Mouse (Mus musculus): ENCODE results near the gene Pbx4. TPM values are rescaled to one million over a fixed set of nuclear protein-coding genes. Genes with fewer than 3 reads are reported as not detected.
A peak's percentile ranks its signal among the peaks of the same experiment; 100 is the strongest.

Pbx4 gene
- polyA plus RNA-seq, 2 experiments: 6.6 to 6.8 TPM

GRCm38 (mm10) chr8:69821971-69822385, 10.3 kb upstream of the Pbx4 start:
- H3K4me2 ChIP-seq (replicated peaks; ENCODE audit: low read depth, low read length, severe bottlenecking): peak overlapping the region; percentile 70
- ATAC-seq (ENCODE audit: low FRiP score, low read depth): peak; percentile 64

GRCm38 (mm10) chr8:69822386-69823191, 9.7 kb upstream of the Pbx4 start, which contains the start of gene Lpar2:
Gene Lpar2, plus strand, starts transcription at chr8:69822429.
- Histone ChIP-seq H3K4me2 (replicated peaks; ENCODE audit: low read depth, low read length, severe bottlenecking) (peak within 1 kb of the TSS; percentile 70), H3K4me1 (ENCODE audit: control insufficient read depth, insufficient read depth, low read length) (peaks cover 17% of the 10 kb centered on the region), H3K36me3 (ENCODE audit: control insufficient read depth, insufficient read depth, low read length) (peaks cover 21% of the 10 kb centered on the region), H3K9ac (ENCODE audit: low read depth, low read length, severe bottlenecking) (peak within 1 kb of the TSS; percentile 71), H3K9me3 (ENCODE audit: control insufficient read depth, low read length) (no peaks in the 10 kb centered on the region), H3K4me3 (replicated peaks; ENCODE audit: low read length) (peak within 1 kb of the TSS; percentile 51), H3K27me3 (ENCODE audit: control insufficient read depth, insufficient read depth, low read length) (no peaks in the 10 kb centered on the region), H3K27ac (replicated peaks; ENCODE audit: low read depth, low read length) (peak within 1 kb of the TSS; percentile 71)
- WGBS: under 1% methylated on average over 21 of the region's 35 CpGs
- peak; percentile 79 for DNase-seq (ENCODE audit: low spot score)
- TF ChIP-seq POLR2A (IDR thresholded peaks at IDR 0.05; ENCODE audit: borderline replicate concordance, extremely low read depth, insufficient read depth, insufficient read length): no peak
- peak; percentile 87 for ATAC-seq (ENCODE audit: low FRiP score, low read depth)

More at GRCm38 (mm10) chr8:69821971-69822385, 10.3 kb upstream of the Pbx4 start:
- WGBS: under 1% methylated on average over 10 of the region's 22 CpGs
- Histone ChIP-seq H3K36me3 (ENCODE audit: control insufficient read depth, insufficient read depth, low read length) (peaks cover 24% of the 10 kb centered on the region), H3K27ac (replicated peaks; ENCODE audit: low read depth, low read length) (no peak overlapping the region), H3K4me3 (replicated peaks; ENCODE audit: low read length) (peak overlapping the region; percentile 51), H3K27me3 (ENCODE audit: control insufficient read depth, insufficient read depth, low read length) (no peaks in the 10 kb centered on the region), H3K9me3 (ENCODE audit: control insufficient read depth, low read length) (no peaks in the 10 kb centered on the region), H3K4me1 (ENCODE audit: control insufficient read depth, insufficient read depth, low read length) (peaks cover 17% of the 10 kb centered on the region), H3K9ac (ENCODE audit: low read depth, low read length, severe bottlenecking) (peak overlapping the region; percentile 71)
- no peak for TF ChIP-seq POLR2A (IDR thresholded peaks at IDR 0.05; ENCODE audit: borderline replicate concordance, extremely low read depth, insufficient read depth, insufficient read length)
- no peak for DNase-seq (ENCODE audit: low spot score)

GRCm38 (mm10) chr8:69826371-69826770, 5.9 kb upstream of the Pbx4 start:
- DNase-seq (ENCODE audit: low spot score): no peak
- no peak overlapping the region for H3K4me2 ChIP-seq (replicated peaks; ENCODE audit: low read depth, low read length, severe bottlenecking)
- H3K4me1 ChIP-seq (ENCODE audit: control insufficient read depth, insufficient read depth, low read length): peaks cover 17% of the 10 kb centered on the region
- TF ChIP-seq POLR2A (IDR thresholded peaks at IDR 0.05; ENCODE audit: borderline replicate concordance, extremely low read depth, insufficient read depth, insufficient read length): no peak
- no peak overlapping the region for H3K9ac ChIP-seq (ENCODE audit: low read depth, low read length, severe bottlenecking)
- no peak overlapping the region for H3K27ac ChIP-seq (replicated peaks; ENCODE audit: low read depth, low read length)
- no peaks in the 10 kb centered on the region for H3K9me3 ChIP-seq (ENCODE audit: control insufficient read depth, low read length)
- no peak overlapping the region for H3K4me3 ChIP-seq (replicated peaks; ENCODE audit: low read length)
- H3K36me3 ChIP-seq (ENCODE audit: control insufficient read depth, insufficient read depth, low read length): peaks cover 22% of the 10 kb centered on the region
- 92% methylated on average over 12 of the region's 12 CpGs for WGBS
- ATAC-seq (ENCODE audit: low FRiP score, low read depth): no peak
- no peaks in the 10 kb centered on the region for H3K27me3 ChIP-seq (ENCODE audit: control insufficient read depth, insufficient read depth, low read length)

GRCm38 (mm10) chr8:69837057-69837682, 4.9 kb downstream of the Pbx4 start:
- H3K27me3 ChIP-seq (ENCODE audit: control insufficient read depth, insufficient read depth, low read length): no peaks in the 10 kb centered on the region
- H3K36me3 ChIP-seq (ENCODE audit: control insufficient read depth, insufficient read depth, low read length): no peaks in the 10 kb centered on the region
- peaks cover 4% of the 10 kb centered on the region; the same call in 1 of the 2 replicates for H3K4me1 ChIP-seq (ENCODE audit: control insufficient read depth, insufficient read depth, low read length)
- DNase-seq (ENCODE audit: low spot score): no peak
- H3K27ac ChIP-seq (replicated peaks; ENCODE audit: low read depth, low read length): no peak overlapping the region
- TF ChIP-seq POLR2A (IDR thresholded peaks at IDR 0.05; ENCODE audit: borderline replicate concordance, extremely low read depth, insufficient read depth, insufficient read length): no peak
- no peak for ATAC-seq (ENCODE audit: low FRiP score, low read depth)
- H3K9me3 ChIP-seq (ENCODE audit: control insufficient read depth, low read length): no peaks in the 10 kb centered on the region
- no peak overlapping the region for H3K9ac ChIP-seq (ENCODE audit: low read depth, low read length, severe bottlenecking)
- 64% methylated on average over 8 of the region's 8 CpGs for WGBS
- H3K4me3 ChIP-seq (replicated peaks; ENCODE audit: low read length): no peak overlapping the region
- no peak overlapping the region for H3K4me2 ChIP-seq (replicated peaks; ENCODE audit: low read depth, low read length, severe bottlenecking)

GRCm38 (mm10) chr8:69847167-69848065, 15.1 kb downstream of the Pbx4 start:
- no peaks in the 10 kb centered on the region for H3K27me3 ChIP-seq (ENCODE audit: control insufficient read depth, insufficient read depth, low read length)
- no peak overlapping the region for H3K27ac ChIP-seq (replicated peaks; ENCODE audit: low read depth, low read length)
- ATAC-seq (ENCODE audit: low FRiP score, low read depth) (no peak), DNase-seq (ENCODE audit: low spot score) (no peak)
- WGBS: 55% methylated on average over 3 of the region's 3 CpGs
- no peaks in the 10 kb centered on the region for H3K4me1 ChIP-seq (ENCODE audit: control insufficient read depth, insufficient read depth, low read length)
- no peak overlapping the region for H3K4me3 ChIP-seq (replicated peaks; ENCODE audit: low read length)
- no peak overlapping the region for H3K9ac ChIP-seq (ENCODE audit: low read depth, low read length, severe bottlenecking)
- no peaks in the 10 kb centered on the region for H3K9me3 ChIP-seq (ENCODE audit: control insufficient read depth, low read length)
- H3K4me2 ChIP-seq (replicated peaks; ENCODE audit: low read depth, low read length, severe bottlenecking): no peak overlapping the region
- no peaks in the 10 kb centered on the region for H3K36me3 ChIP-seq (ENCODE audit: control insufficient read depth, insufficient read depth, low read length)
- TF ChIP-seq POLR2A (IDR thresholded peaks at IDR 0.05; ENCODE audit: borderline replicate concordance, extremely low read depth, insufficient read depth, insufficient read length): no peak

All from limb, embryonic 14.5 days (tissue).